In the genomic region with DNA sequence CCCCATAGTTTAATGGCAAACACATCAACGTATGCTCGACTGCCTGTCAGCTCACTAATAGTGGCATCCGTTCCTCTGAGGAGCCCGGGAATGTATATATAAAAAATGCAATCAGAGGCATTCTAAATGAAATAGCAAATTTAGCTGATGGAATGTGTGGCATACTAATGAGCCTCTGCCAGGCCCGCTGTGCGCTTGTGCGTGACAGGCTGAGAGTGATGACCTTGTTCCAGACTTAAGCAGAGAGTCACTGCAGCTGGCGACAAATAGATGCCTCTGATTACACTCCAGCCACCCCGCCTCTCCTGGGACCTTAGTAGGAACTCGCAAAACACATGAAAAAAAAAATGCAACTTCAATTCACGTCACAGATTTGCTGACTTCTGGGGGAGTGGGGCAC, we compare ENCODE assay signal across 11 mouse cellular contexts.
DNase-seq lines count a peak whose midpoint lies in the region; ATAC-seq and TF ChIP-seq lines count a peak whose summit lies in the region.
"Had no signal": no experiment of that assay in that cellular context is flagged by ENCODE, and none has a peak within 500 bp of the region (broad histone marks: within the 10 kb centered on the region; RNA-seq: fewer than 3 reads in every experiment).

No protein-coding gene starts in this region.

- WGBS in hindbrain, postnatal 0 days, result 23% methylated on average over 11 of the region's 11 CpGs
- WGBS in neural tube, embryonic 12.5 days, result 36% methylated on average over 11 of the region's 11 CpGs
- WGBS in cerebellum, adult 2 months, result 81% methylated on average over 11 of the region's 11 CpGs

- H3K27me3 ChIP-seq in hindbrain, postnatal 0 days (ENCODE audit: insufficient read depth, low read length), result no peaks in the 10 kb centered on the region
- no peaks in the 10 kb centered on the region for H3K27me3 ChIP-seq in neural tube, embryonic 12.5 days (replicated peaks)
- H3K27me3 ChIP-seq in cerebellum, adult 2 months (ENCODE audit: control insufficient read depth, insufficient read depth, low read length), result no peaks in the 10 kb centered on the region; the same call in 1 of the 2 replicates
- H3K27me3 ChIP-seq: heart, embryonic 13.5 days had no signal

- H3K4me1 ChIP-seq in hindbrain, postnatal 0 days (ENCODE audit: insufficient read depth, low read length), result no peaks in the 10 kb centered on the region
- peaks cover 22% of the 10 kb centered on the region for H3K4me1 ChIP-seq in neural tube, embryonic 12.5 days
- no peaks in the 10 kb centered on the region for H3K4me1 ChIP-seq in cerebellum, adult 2 months (ENCODE audit: control insufficient read depth, insufficient read depth, low read length)

- no peak for TF ChIP-seq POLR2A in cerebellum, adult 2 months (IDR thresholded peaks at IDR 0.05; ENCODE audit: borderline replicate concordance, insufficient read depth, low read length)

- H3K27ac ChIP-seq in hindbrain, postnatal 0 days, result no peak overlapping the region
- no peak overlapping the region for H3K27ac ChIP-seq in neural tube, embryonic 12.5 days
- H3K27ac ChIP-seq in cerebellum, adult 2 months (ENCODE audit: insufficient read depth, low read length), result no peak overlapping the region
- H3K27ac ChIP-seq: heart, embryonic 13.5 days; layer of hippocampus, adult 2 months had no signal

- H3K4me2 ChIP-seq in hindbrain, postnatal 0 days (ENCODE audit: low read depth, low read length), result no peak overlapping the region
- H3K4me2 ChIP-seq in neural tube, embryonic 12.5 days (replicated peaks), result no peak overlapping the region
- H3K4me2 ChIP-seq: heart, embryonic 13.5 days had no signal

- H3K9ac ChIP-seq in hindbrain, postnatal 0 days (replicated peaks; ENCODE audit: low read length), result no peak overlapping the region
- H3K9ac ChIP-seq in neural tube, embryonic 12.5 days, result no peak overlapping the region
- H3K9ac ChIP-seq: heart, embryonic 13.5 days had no signal

- no peaks in the 10 kb centered on the region for H3K36me3 ChIP-seq in hindbrain, postnatal 0 days (ENCODE audit: insufficient read depth, low read length)
- H3K36me3 ChIP-seq in neural tube, embryonic 12.5 days, result no peaks in the 10 kb centered on the region
- H3K36me3 ChIP-seq: heart, embryonic 13.5 days had no signal

- peak; percentile 37 for DNase-seq in heart, adult 11 months
- no peak for DNase-seq in heart, adult 18-20 months
- DNase-seq in adrenal gland, postnatal 36 days, result peak; percentile 34 to 42
- DNase-seq in hindbrain, postnatal 0 days (ENCODE audit: low spot score), result peak; percentile 52
- no peak for DNase-seq in layer of hippocampus, postnatal 14 days (ENCODE audit: low spot score in 2 of 2)
- DNase-seq in heart, postnatal 14 days, result no peak
- DNase-seq in cerebellum, adult 2 months, result no peak
- DNase-seq: cerebellum, adult 8-10 months had no signal

- ATAC-seq in hindbrain, postnatal 0 days, result no peak
- ATAC-seq in neural tube, embryonic 12.5 days (ENCODE audit: low FRiP score, low read depth), result peak; percentile 66

- H3K4me3 ChIP-seq in hindbrain, postnatal 0 days (ENCODE audit: low read length), result no peak overlapping the region
- H3K4me3 ChIP-seq in neural tube, embryonic 12.5 days, result no peak overlapping the region
- H3K4me3 ChIP-seq in cerebellum, adult 2 months (replicated peaks; ENCODE audit: insufficient read depth, low read depth, low read length), result no peak overlapping the region
- H3K4me3 ChIP-seq: heart, embryonic 13.5 days; layer of hippocampus, adult 2 months had no signal

- H3K9me3 ChIP-seq in hindbrain, postnatal 0 days (ENCODE audit: low read length), result no peaks in the 10 kb centered on the region
- no peaks in the 10 kb centered on the region for H3K9me3 ChIP-seq in neural tube, embryonic 12.5 days
- H3K9me3 ChIP-seq: heart, embryonic 13.5 days had no signal

- intact Hi-C loops in heart, postnatal 14 days (cut with DNase I), result loop anchor here (10.0 kb wide), 1 partner anchor 264 kb away; no protein-coding TSS in a partner anchor

- no peak for TF ChIP-seq CTCF in hindbrain, postnatal 0 days (IDR thresholded peaks at IDR 0.05; ENCODE audit: low read depth)
- TF ChIP-seq CTCF in cerebellum, adult 2 months (IDR thresholded peaks at IDR 0.05; ENCODE audit: borderline replicate concordance, insufficient read depth, low read depth, low read length), result no peak

Comparison
In these comparisons a context has a peak if more than half of its experiments do, and no peak if none do; other contexts are left out.
1. DNase-seq: peak in heart, adult 11 months (single experiment), adrenal gland, postnatal 36 days (2 of 2) and hindbrain, postnatal 0 days (single experiment); none in heart, adult 18-20 months (0 of 2), layer of hippocampus, postnatal 14 days (0 of 2), heart, postnatal 14 days (0 of 2) and cerebellum, adult 2 months (0 of 2).